Mouse (Mus musculus) small intestine, adult 2 months (tissue): ENCODE measurements around the gene Nlrp6.

Experiments used
- CTCF ChIP-seq: fragments of 200-500 bp; IDR thresholded peaks from 2 replicates; pipeline ENCODE4 v1.5.1; 2012; ENCODE audit warnings: low read depth, mild to moderate bottlenecking, control low read depth, inconsistent platforms, low read length, moderate library complexity, mixed read lengths; ENCODE audit not compliant: insufficient replicate concordance, insufficient read length; ENCODE audit errors: extremely low read depth
- POLR2A ChIP-seq: fragments of 200-500 bp; IDR thresholded peaks from 2 replicates; pipeline ENCODE4 v1.6.1; 2012; ENCODE audit warnings: low read depth, mild to moderate bottlenecking, control low read depth, inconsistent platforms, low read length, moderate library complexity

DNA sequence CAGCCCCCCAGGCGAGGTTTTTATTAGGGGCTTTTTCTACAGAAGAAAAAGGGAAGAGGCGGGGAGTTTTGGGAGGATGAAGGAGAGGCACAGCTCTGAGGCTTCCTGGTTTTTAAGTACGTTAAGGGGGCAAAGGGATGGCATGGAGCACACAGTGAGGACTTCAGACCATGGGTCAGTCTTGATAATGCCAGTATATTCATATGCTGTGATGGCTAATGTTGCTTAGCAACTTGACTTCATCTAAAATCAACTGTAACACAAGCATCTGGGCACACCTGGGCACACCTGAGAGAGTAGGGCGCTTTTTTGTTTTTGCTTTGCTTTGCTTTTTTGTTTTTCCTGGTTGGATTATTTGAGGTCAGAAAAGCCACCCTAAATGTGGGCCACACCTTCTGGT lies 46.2 kb downstream of the Nlrp6 start, which contains the start of gene Ifitm1:
- TF ChIP-seq CTCF (no peak), POLR2A (no peak)
